Mouse (Mus musculus): ENCODE measurements at regions not wholly inside any gene's neighbourhood (a gene's known extent, or its start where the extent isn't known, plus 50 kb on each side); places are given as distances from the start of the nearest gene placed in this dataset.

GRCm38 (mm10) chr16:92961361-92961760 is 135.4 kb upstream of the Runx1 start:
- H3K36me3 ChIP-seq: no peaks in the 10 kb centered on the region
- 82% methylated on average over 3 of the region's 3 CpGs for WGBS
- ATAC-seq (replicated peaks; ENCODE audit: low FRiP score): no peak
- no peak overlapping the region for H3K9ac ChIP-seq
- no peaks in the 10 kb centered on the region for H3K4me1 ChIP-seq
- H3K27me3 ChIP-seq: 0 out of 2 replicates have a peak, but pooled peaks cover 9% of the 10 kb centered on the region
- no peak overlapping the region for H3K4me3 ChIP-seq (replicated peaks)
- no peaks in the 10 kb centered on the region for H3K9me3 ChIP-seq (replicated peaks)
- no peak overlapping the region for H3K4me2 ChIP-seq
- no peak overlapping the region for H3K27ac ChIP-seq

GRCm38 (mm10) chr16:92960740-92961139 is 134.8 kb upstream of the Runx1 start:
- no peaks in the 10 kb centered on the region for H3K9me3 ChIP-seq (replicated peaks)
- H3K9ac ChIP-seq: no peak overlapping the region
- H3K4me3 ChIP-seq (replicated peaks): no peak overlapping the region
- H3K36me3 ChIP-seq: no peaks in the 10 kb centered on the region
- peaks cover 1% of the 10 kb centered on the region for H3K4me1 ChIP-seq
- 0 out of 2 replicates have a peak, but pooled peaks cover 5% of the 10 kb centered on the region for H3K27me3 ChIP-seq
- no peak for ATAC-seq (replicated peaks; ENCODE audit: low FRiP score)
- 69% methylated on average over 7 of the region's 7 CpGs for WGBS
- no peak overlapping the region for H3K4me2 ChIP-seq
- H3K27ac ChIP-seq: no peak overlapping the region

- H3K27me3 ChIP-seq: 0 out of 2 replicates have a peak, but pooled peaks cover 5% of the 10 kb centered on the region
- H3K27ac ChIP-seq: no peak overlapping the region
- no peaks in the 10 kb centered on the region for H3K9me3 ChIP-seq (replicated peaks)
- H3K36me3 ChIP-seq: no peaks in the 10 kb centered on the region
- no peak for ATAC-seq (replicated peaks; ENCODE audit: low FRiP score)
- WGBS: 85% methylated on average over 8 of the region's 8 CpGs
- H3K4me2 ChIP-seq: no peak overlapping the region
- no peak overlapping the region for H3K9ac ChIP-seq
- peaks cover 19% of the 10 kb centered on the region for H3K4me1 ChIP-seq
- no peak overlapping the region for H3K4me3 ChIP-seq (replicated peaks)
Observed at GRCm38 (mm10) chr16:92958967-92959366, 133.0 kb upstream of the Runx1 start.

DNA sequence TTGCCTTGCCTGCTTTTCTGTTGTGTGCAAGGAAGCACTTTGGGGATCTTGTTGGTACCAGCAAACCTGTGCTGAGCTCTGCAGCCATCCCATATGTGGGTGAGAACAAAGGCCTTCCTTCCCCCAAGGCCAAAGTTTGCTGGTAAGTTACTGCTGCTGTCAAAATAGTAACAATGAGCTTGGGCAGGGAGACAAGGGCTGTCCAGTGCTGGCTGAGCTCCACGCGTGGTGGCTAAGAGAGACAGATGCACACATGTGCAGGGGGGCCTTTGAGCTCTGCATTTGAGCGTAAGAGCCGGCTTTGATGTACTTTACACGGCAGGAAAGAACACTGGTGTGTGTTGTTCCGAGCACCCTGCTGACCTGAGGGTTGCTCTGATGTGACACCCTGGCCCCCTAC is 132.2 kb upstream of the Runx1 start:
- Histone ChIP-seq H3K27ac (no peak overlapping the region), H3K9me3 (replicated peaks) (no peaks in the 10 kb centered on the region), H3K4me3 (replicated peaks) (no peak overlapping the region), H3K4me2 (no peak overlapping the region), H3K27me3 (0 out of 2 replicates have a peak, but pooled peaks cover 5% of the 10 kb centered on the region), H3K4me1 (peaks cover 25% of the 10 kb centered on the region), H3K9ac (no peak overlapping the region), H3K36me3 (no peaks in the 10 kb centered on the region)
- WGBS: 50% methylated on average over 6 of the region's 6 CpGs
- no peak for ATAC-seq (replicated peaks; ENCODE audit: low FRiP score)

DNA sequence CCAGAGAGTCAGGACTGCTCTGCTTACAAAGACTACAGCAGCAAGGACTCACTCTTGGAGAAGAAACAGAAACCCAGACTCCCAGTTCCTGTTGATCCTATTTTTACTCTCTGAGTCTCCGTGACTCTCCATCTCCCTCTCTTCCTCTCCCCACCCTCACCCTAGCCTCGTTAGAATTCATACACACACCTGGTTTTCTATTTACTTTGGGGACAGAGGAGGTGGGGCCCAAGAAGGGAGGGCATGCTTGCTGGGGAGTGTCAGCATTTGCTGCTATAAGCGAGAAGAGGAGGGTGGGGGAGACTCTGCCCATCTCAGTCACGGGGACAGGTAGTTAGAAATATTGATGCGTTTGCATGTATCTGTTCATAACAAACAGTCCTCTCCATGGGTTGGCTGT is 129.6 kb upstream of the Runx1 start:
- no peak overlapping the region for H3K4me3 ChIP-seq (replicated peaks)
- H3K4me2 ChIP-seq: no peak overlapping the region
- H3K9ac ChIP-seq: no peak overlapping the region
- peaks cover 8% of the 10 kb centered on the region; the same call in 1 of the 2 replicates for H3K27me3 ChIP-seq
- peak; percentile 19; the same call in 1 of the 2 replicates for ATAC-seq (replicated peaks; ENCODE audit: low FRiP score)
- 34% methylated on average over 5 of the region's 5 CpGs for WGBS
- peaks cover 42% of the 10 kb centered on the region for H3K4me1 ChIP-seq
- H3K27ac ChIP-seq: 0 out of 2 replicates have a peak overlapping the region, but pooled peaks have one; percentile 14
- no peaks in the 10 kb centered on the region for H3K36me3 ChIP-seq
- no peaks in the 10 kb centered on the region for H3K9me3 ChIP-seq (replicated peaks)

GRCm38 (mm10) chr16:92955087-92955486 is 129.1 kb upstream of the Runx1 start:
- ATAC-seq (replicated peaks; ENCODE audit: low FRiP score): peak; percentile 49; the same call in 1 of the 2 replicates
- H3K4me3 ChIP-seq (replicated peaks): no peak overlapping the region
- 95% methylated on average over 4 of the region's 4 CpGs for WGBS
- no peak overlapping the region for H3K4me2 ChIP-seq
- H3K4me1 ChIP-seq: peaks cover 42% of the 10 kb centered on the region
- no peaks in the 10 kb centered on the region for H3K36me3 ChIP-seq
- peaks cover 6% of the 10 kb centered on the region; the same call in 1 of the 2 replicates for H3K27me3 ChIP-seq
- no peaks in the 10 kb centered on the region for H3K9me3 ChIP-seq (replicated peaks)
- H3K9ac ChIP-seq: no peak overlapping the region
- H3K27ac ChIP-seq: peak overlapping the region; percentile 18; the same call in 1 of the 2 replicates

- H3K9ac ChIP-seq: no peak overlapping the region
- H3K36me3 ChIP-seq: no peaks in the 10 kb centered on the region
- WGBS: 30% methylated on average over 11 of the region's 11 CpGs
- H3K4me3 ChIP-seq (replicated peaks): no peak overlapping the region
- H3K9me3 ChIP-seq (replicated peaks): no peaks in the 10 kb centered on the region
- ATAC-seq (replicated peaks; ENCODE audit: low FRiP score): peak; percentile 82
- peaks cover 42% of the 10 kb centered on the region for H3K4me1 ChIP-seq
- H3K27me3 ChIP-seq: peaks cover 4% of the 10 kb centered on the region; the same call in 1 of the 2 replicates
- no peak overlapping the region for H3K4me2 ChIP-seq
- peak overlapping the region; percentile 68; the same call in 1 of the 2 replicates for H3K27ac ChIP-seq
Observed at GRCm38 (mm10) chr16:92953936-92954654, 128.1 kb upstream of the Runx1 start.

DNA sequence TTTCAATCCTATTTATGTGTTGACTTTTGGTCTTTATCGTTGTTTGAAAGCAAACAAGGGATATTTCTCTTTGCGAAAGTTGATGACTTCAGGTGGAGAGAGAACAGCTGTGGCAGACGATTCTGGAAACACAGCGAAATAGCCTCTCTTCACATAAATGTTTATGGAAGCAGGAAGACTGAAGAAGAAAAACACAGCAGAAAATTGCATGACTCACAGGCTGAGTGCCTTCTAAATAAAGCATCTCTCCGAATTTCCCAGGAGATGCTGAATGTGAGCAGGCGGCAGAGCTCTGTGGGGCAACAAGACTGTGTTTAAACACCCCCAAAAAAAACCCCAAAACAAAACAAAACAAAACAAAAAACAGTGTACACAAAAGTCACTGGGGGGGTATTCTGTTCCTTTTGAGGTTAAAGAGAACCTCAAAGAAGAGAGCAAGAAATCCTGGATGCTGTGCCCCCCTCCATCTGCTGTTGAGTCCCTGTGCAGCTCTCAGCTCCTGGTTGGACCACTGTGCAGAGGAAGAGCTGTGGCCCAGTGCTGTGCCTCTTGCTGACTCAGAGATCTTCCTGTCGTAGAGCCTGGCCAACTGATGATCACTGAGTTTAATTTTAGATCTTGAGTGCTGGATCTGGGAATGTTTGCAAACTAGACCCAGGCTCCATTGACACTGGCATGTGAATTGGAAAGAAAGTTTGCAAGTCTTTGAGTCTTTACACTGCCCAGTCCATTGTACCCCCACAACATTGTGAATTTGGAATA is 126.6 kb upstream of the Runx1 start:
- ATAC-seq (replicated peaks; ENCODE audit: low FRiP score): no peak
- H3K27me3 ChIP-seq: peaks cover 4% of the 10 kb centered on the region; the same call in 1 of the 2 replicates
- no peaks in the 10 kb centered on the region for H3K9me3 ChIP-seq (replicated peaks)
- no peak overlapping the region for H3K4me3 ChIP-seq (replicated peaks)
- H3K27ac ChIP-seq: peak overlapping the region; percentile 14; the same call in 1 of the 2 replicates
- 29% methylated on average over 7 of the region's 7 CpGs for WGBS
- H3K4me1 ChIP-seq: peaks cover 42% of the 10 kb centered on the region
- H3K9ac ChIP-seq: no peak overlapping the region
- H3K4me2 ChIP-seq: no peak overlapping the region
- H3K36me3 ChIP-seq: no peaks in the 10 kb centered on the region

DNA sequence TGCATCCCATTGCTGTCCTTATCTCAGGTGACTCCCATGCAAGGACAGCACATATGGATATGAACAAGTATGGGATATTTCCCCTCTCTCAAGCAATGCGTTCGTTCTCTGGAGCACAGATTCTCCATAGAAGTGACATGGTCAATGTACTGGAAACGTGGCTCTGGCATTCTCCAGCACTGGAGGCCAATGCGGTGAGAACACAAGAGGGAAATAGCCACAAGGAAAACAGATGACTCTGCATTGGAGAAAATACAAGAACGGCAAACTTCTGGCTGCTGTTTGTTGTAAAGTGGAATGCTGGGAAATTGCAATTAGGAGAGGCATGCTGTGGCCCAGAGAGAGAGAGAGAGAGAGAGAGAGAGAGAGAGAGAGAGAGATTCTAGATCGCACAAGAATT is 125.6 kb upstream of the Runx1 start:
- Histone ChIP-seq H3K4me3 (replicated peaks) (no peak overlapping the region), H3K27me3 (peaks cover 4% of the 10 kb centered on the region; the same call in 1 of the 2 replicates), H3K9me3 (replicated peaks) (no peaks in the 10 kb centered on the region), H3K9ac (no peak overlapping the region), H3K4me1 (peaks cover 42% of the 10 kb centered on the region), H3K36me3 (no peaks in the 10 kb centered on the region), H3K4me2 (no peak overlapping the region), H3K27ac (peak overlapping the region; percentile 9; the same call in 1 of the 2 replicates)
- WGBS: 64% methylated on average over 6 of the region's 6 CpGs
- ATAC-seq (replicated peaks; ENCODE audit: low FRiP score): no peak

GRCm38 (mm10) chr16:92948494-92948893 is 122.5 kb upstream of the Runx1 start:
- peaks cover 19% of the 10 kb centered on the region for H3K4me1 ChIP-seq
- no peak overlapping the region for H3K9ac ChIP-seq
- ATAC-seq (replicated peaks; ENCODE audit: low FRiP score): no peak
- 93% methylated on average over 13 of the region's 13 CpGs for WGBS
- H3K27me3 ChIP-seq: peaks cover 4% of the 10 kb centered on the region; the same call in 1 of the 2 replicates
- no peak overlapping the region for H3K27ac ChIP-seq
- no peak overlapping the region for H3K4me3 ChIP-seq (replicated peaks)
- H3K9me3 ChIP-seq (replicated peaks): no peaks in the 10 kb centered on the region
- H3K4me2 ChIP-seq: no peak overlapping the region
- no peaks in the 10 kb centered on the region for H3K36me3 ChIP-seq

DNA sequence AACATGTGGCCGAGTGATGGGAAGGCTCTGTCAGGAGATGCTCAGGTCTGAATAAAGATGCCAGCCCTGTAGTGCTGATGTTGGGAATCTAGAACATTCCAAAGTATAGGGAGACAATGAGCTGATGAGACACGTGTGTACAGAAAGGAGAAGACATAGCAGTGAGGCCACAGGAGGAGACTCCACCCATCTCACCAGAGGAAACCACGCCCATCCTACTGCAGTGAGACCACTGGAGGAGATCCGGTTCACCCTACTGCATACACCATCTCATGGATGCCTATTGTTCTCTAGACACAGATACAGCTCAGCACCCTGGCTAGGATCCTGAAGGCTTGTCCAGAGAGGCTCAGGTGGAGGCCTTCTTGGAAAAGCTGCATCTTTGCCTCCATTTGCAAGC is 120.6 kb upstream of the Runx1 start:
- no peak for ATAC-seq (replicated peaks; ENCODE audit: low FRiP score)
- H3K4me1 ChIP-seq: peaks cover 3% of the 10 kb centered on the region; the same call in 1 of the 2 replicates
- H3K36me3 ChIP-seq: no peaks in the 10 kb centered on the region
- no peak overlapping the region for H3K4me3 ChIP-seq (replicated peaks)
- H3K27ac ChIP-seq: no peak overlapping the region
- no peaks in the 10 kb centered on the region for H3K9me3 ChIP-seq (replicated peaks)
- no peak overlapping the region for H3K4me2 ChIP-seq
- peaks cover 4% of the 10 kb centered on the region; the same call in 1 of the 2 replicates for H3K27me3 ChIP-seq
- 76% methylated on average over 4 of the region's 4 CpGs for WGBS
- no peak overlapping the region for H3K9ac ChIP-seq

- Histone ChIP-seq H3K9ac (no peak overlapping the region), H3K4me2 (no peak overlapping the region), H3K36me3 (no peaks in the 10 kb centered on the region), H3K27ac (no peak overlapping the region), H3K9me3 (replicated peaks) (no peaks in the 10 kb centered on the region), H3K4me1 (peaks cover 10% of the 10 kb centered on the region), H3K4me3 (replicated peaks) (no peak overlapping the region), H3K27me3 (0 out of 2 replicates have a peak, but pooled peaks cover 5% of the 10 kb centered on the region)
- 89% methylated on average over 2 of the region's 2 CpGs for WGBS
- no peak for ATAC-seq (replicated peaks; ENCODE audit: low FRiP score)
Observed at GRCm38 (mm10) chr16:92943901-92944300, 118.0 kb upstream of the Runx1 start.

All from kidney, embryonic 15.5 days (tissue).